Mouse (Mus musculus) layer of hippocampus, postnatal 25 days (tissue): ENCODE measurements around the gene Olfr1310. TPM values are rescaled to one million over a fixed set of nuclear protein-coding genes. Genes with fewer than 3 reads are reported as not detected.
"Not testable (repeated sequence)": the region's sequence is repeated elsewhere in the genome, so short reads cannot be mapped to it uniquely, and the experiment has no call there.

Experiments
- DNase-seq, 2 experiments: peaks; one replicate each; pipeline ENCODE4 v3.0.0; 2022; ENCODE audit warnings: mixed read lengths in 2 of 2, low spot score in 1 of 2; ENCODE audit errors: extremely low spot score in 1 of 2
- total RNA-seq, 2 experiments: library from RNA; stranded (reverse); gene quantifications; 2 replicates each; pipeline ENCODE4 v1.2.3; 2021

Olfr1310 gene
- total RNA-seq, result not detected

DNA sequence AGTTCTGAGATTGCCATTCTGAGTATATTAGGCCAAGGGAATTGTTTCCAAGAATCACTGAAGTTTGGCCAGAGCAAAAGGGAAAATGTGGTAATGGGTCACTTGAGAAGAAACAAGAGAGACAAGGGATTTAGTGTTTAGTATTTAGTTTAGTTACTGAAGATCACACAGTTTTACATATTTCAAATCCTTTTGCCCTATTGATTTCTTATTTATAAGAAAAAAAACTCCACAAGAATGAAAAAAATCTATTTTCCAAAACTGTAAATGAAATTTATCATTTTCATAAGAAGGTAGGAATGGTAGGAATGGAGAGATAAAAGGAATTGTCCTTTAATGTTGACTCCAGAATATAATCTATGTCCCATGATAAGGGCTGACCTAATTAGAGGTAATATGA lies at the start of gene Olfr1310:
TSS of gene Olfr1310 (minus strand) at position 101 of the 400 bp plus-strand sequence.
- DNase-seq, result no peak

GRCm38 (mm10) chr2:112050138-112050537 lies 37.6 kb upstream of the Olfr1310 start, which contains the start of gene Olfr1312:
Gene Olfr1312 (minus strand): TSS chr2:112050238.
- DNase-seq, result no peak

- not testable (repeated sequence) for DNase-seq
These were observed 14.5 kb upstream of the Olfr1310 start for GRCm38 (mm10) chr2:112026971-112027370.

DNA sequence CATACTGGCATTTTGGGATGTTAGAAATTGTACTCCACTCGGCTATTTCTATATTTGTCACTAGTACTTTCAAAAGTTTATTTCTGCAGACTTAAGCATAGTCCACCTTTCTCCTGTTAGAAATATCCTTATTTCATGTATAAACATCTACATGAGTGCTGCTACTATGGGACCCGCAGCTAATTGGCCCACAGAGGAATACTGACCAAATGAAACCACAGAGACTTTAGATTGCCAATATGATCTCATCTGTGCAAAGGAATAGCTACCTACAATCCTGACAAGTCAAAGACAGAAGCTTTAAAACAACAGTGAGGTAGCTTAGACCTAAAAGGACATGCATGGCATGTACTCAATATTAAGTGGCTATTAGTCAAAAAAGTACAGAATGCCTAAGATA lies 11.8 kb upstream of the Olfr1310 start, which contains the start of gene Olfr1311:
TSS of gene Olfr1311 (minus strand) at position 101 of the 400 bp plus-strand sequence.
- DNase-seq, result no peak

- DNase-seq, result no peak
These were observed 2.4 kb upstream of the Olfr1310 start for GRCm38 (mm10) chr2:112014900-112015299.

- no peak for DNase-seq
These were observed 22.3 kb downstream of the Olfr1310 start, which contains the start of gene Olfr1309 for GRCm38 (mm10) chr2:111990181-111990580. Gene Olfr1309 (minus strand): TSS chr2:111990281.

GRCm38 (mm10) chr2:111964844-111965243 lies 47.7 kb downstream of the Olfr1310 start, which contains the start of gene Olfr1308:
Gene Olfr1308 (minus strand): TSS chr2:111964944.
- no peak for DNase-seq

Other genes starting within 250 kb of the Olfr1310 start
- not detected for gene Olfr1302, start 235.3 kb downstream of the Olfr1310 start, total RNA-seq
- gene Olfr1303, start 192.4 kb downstream of the Olfr1310 start, total RNA-seq, result not detected
- gene Olfr1305, start 135.6 kb downstream of the Olfr1310 start, total RNA-seq, result not detected
- not detected for gene Olfr1306, start 96.4 kb downstream of the Olfr1310 start, total RNA-seq
- gene Olfr1307, start 63.3 kb downstream of the Olfr1310 start, total RNA-seq, result under 1 TPM; 0.02 to 0.05 TPM
- gene Olfr1308, start 47.8 kb downstream of the Olfr1310 start, total RNA-seq, result not detected
- not detected for gene Olfr1309, start 22.4 kb downstream of the Olfr1310 start, total RNA-seq
- not detected for gene Olfr1311, start 11.7 kb upstream of the Olfr1310 start, total RNA-seq
- gene Olfr1312, start 37.5 kb upstream of the Olfr1310 start, total RNA-seq, result not detected
- not detected for gene Olfr1313, start 65.1 kb upstream of the Olfr1310 start, total RNA-seq
- gene Olfr1314, start 84.1 kb upstream of the Olfr1310 start, total RNA-seq, result not detected
- gene Olfr1315-ps1, start 102.7 kb upstream of the Olfr1310 start, total RNA-seq, result not detected
- not detected for gene Olfr1316, start 122.3 kb upstream of the Olfr1310 start, total RNA-seq
- not detected for gene Olfr1317, start 127.6 kb upstream of the Olfr1310 start, total RNA-seq
- not detected for gene Olfr1318, start 141.5 kb upstream of the Olfr1310 start, total RNA-seq
- gene Lpcat4, start 226.8 kb upstream of the Olfr1310 start, total RNA-seq, result 10 to 100 TPM; 78.7 to 95.6 TPM
- not detected for gene Nutm1, start 246.6 kb upstream of the Olfr1310 start, total RNA-seq
- 10 to 100 TPM; 53.6 to 59.6 TPM for gene Nop10, start 249.2 kb upstream of the Olfr1310 start, total RNA-seq